Mouse (Mus musculus): ENCODE measurements around the gene Rnf220. TPM values are rescaled to one million over a fixed set of nuclear protein-coding genes. Genes with fewer than 3 reads are reported as not detected.

Rnf220 gene
- polyA plus RNA-seq, 1 experiment from 2014 or later = 51.5 TPM

DNA sequence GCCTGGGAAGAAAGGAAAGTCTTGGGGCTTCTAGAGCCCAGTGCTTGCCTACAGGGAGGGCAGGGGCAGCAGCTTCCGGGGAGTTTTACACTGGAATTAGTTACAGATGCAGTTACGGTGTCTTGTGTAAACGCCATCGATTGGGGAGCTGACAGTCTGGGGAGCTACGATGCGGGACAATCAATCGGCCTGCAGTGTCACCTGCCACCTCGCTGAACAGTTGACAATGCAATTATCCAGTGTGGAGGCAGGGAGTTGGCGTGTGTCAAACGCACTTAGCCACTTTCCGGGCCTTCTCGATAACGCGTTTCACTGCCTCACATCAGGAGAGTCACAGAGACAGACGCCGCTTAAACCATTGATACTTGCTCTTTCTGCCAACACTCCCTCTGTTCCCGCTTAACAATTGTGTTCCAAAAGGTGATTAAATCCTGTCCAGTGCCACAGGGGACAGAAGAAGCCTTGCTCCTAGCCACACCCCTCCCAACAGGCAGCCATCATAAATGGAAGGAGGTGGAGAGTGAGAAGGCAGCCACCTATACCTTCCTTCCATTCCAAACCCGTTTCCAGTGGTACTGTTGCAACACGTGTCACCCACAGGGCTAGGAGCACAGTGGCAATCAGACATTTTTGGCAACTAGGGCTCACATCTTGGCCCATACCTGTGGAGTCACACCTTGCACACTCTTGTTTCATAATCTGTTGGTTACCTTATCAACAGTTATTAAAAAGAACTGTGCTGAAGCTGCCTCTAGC, 215.6 kb downstream of the Rnf220 start:
- 75% methylated on average over 19 of the region's 19 CpGs for WGBS
- H3K4me2 ChIP-seq (ENCODE audit: low read depth, low read length) = no peak overlapping the region
- no peak overlapping the region for H3K27ac ChIP-seq (replicated peaks; ENCODE audit: low read depth, low read length)
- no peak overlapping the region for H3K9ac ChIP-seq (replicated peaks; ENCODE audit: low read length)
- H3K36me3 ChIP-seq (replicated peaks; ENCODE audit: control insufficient read depth, insufficient read depth, low read depth, low read length) = peaks cover 26% of the 10 kb centered on the region
- H3K27me3 ChIP-seq (ENCODE audit: control insufficient read depth, insufficient read depth, low read length) = no peaks in the 10 kb centered on the region
- no peaks in the 10 kb centered on the region for H3K9me3 ChIP-seq (replicated peaks; ENCODE audit: control insufficient read depth, low read length)
- H3K4me1 ChIP-seq (ENCODE audit: control insufficient read depth, insufficient read depth, low read length) = no peaks in the 10 kb centered on the region
- H3K4me3 ChIP-seq (ENCODE audit: low read depth, low read length) = no peak overlapping the region
- DNase-seq (ENCODE audit: low spot score) (no peak), ATAC-seq (replicated peaks; ENCODE audit: insufficient number of reproducible peaks, low FRiP score, low TSS enrichment, low read depth) (no peak)

DNA sequence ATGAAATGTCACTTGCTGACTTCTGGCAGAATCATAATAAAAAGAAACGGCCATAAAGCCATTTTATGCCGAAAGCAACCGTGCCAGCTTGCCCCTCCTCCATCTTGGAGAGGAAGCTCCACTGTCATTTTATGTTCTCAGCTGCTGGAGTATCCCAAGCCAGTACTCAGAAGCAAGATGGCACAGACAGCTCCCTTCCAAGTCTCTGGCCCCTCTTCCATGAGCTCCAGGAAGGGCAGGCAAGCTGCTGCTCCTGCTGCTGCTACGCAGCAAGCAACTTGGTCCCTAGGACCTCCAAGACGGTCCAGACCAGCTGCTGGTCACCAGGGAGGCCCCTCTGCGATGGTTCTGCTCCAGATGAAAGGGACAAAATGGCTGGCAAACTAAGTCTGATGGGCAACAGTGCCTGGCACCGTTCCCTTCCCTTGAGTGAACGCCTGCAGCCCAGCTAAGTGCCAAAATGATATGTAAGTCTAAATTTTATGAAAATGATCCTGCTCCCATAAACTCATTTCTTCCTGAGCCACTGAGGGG, 216.4 kb downstream of the Rnf220 start:
- H3K4me1 ChIP-seq (ENCODE audit: control insufficient read depth, insufficient read depth, low read length) = no peaks in the 10 kb centered on the region
- no peak overlapping the region for H3K9ac ChIP-seq (replicated peaks; ENCODE audit: low read length)
- no peak for ATAC-seq (replicated peaks; ENCODE audit: insufficient number of reproducible peaks, low FRiP score, low TSS enrichment, low read depth)

DNA sequence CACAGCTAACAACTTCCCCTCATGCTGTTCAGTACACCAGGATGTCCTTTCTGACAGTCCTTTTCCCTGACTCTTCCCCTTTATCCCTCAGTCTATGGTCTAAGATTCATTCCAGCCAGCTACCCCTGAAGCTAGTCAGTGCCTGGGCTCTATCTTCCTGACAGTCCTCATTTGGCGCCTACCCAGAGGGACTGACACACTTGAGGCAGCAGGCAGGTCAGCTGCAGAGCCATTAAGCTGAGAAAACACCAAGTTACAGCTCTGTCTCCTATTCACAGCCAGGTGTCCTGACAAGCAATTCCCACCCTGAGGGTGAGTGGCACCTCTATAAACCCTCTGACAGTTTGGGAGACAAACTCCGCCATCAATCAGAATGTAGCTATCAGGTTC, 217.6 kb downstream of the Rnf220 start:
- Histone ChIP-seq H3K4me1 (ENCODE audit: control insufficient read depth, insufficient read depth, low read length) (no peaks in the 10 kb centered on the region), H3K27me3 (ENCODE audit: control insufficient read depth, insufficient read depth, low read length) (no peaks in the 10 kb centered on the region), H3K27ac (replicated peaks; ENCODE audit: low read depth, low read length) (no peak overlapping the region)

More for the DNA sequence above, 216.4 kb downstream of the Rnf220 start:
- Histone ChIP-seq H3K4me3 (ENCODE audit: low read depth, low read length) (no peak overlapping the region), H3K4me2 (ENCODE audit: low read depth, low read length) (no peak overlapping the region), H3K27ac (replicated peaks; ENCODE audit: low read depth, low read length) (no peak overlapping the region), H3K9me3 (replicated peaks; ENCODE audit: control insufficient read depth, low read length) (no peaks in the 10 kb centered on the region), H3K27me3 (ENCODE audit: control insufficient read depth, insufficient read depth, low read length) (no peaks in the 10 kb centered on the region), H3K36me3 (replicated peaks; ENCODE audit: control insufficient read depth, insufficient read depth, low read depth, low read length) (peaks cover 24% of the 10 kb centered on the region)
- 93% methylated on average over 8 of the region's 8 CpGs for whole genome bisulfite sequencing
- no peak for DNase-seq (ENCODE audit: low spot score)

GRCm38 (mm10) chr4:117278381-117279252, 218.2 kb downstream of the Rnf220 start:
- Histone ChIP-seq H3K27me3 (ENCODE audit: control insufficient read depth, insufficient read depth, low read length) (no peaks in the 10 kb centered on the region), H3K4me2 (ENCODE audit: low read depth, low read length) (no peak overlapping the region), H3K36me3 (replicated peaks; ENCODE audit: control insufficient read depth, insufficient read depth, low read depth, low read length) (peaks cover 35% of the 10 kb centered on the region), H3K4me3 (ENCODE audit: low read depth, low read length) (no peak overlapping the region), H3K9ac (replicated peaks; ENCODE audit: low read length) (no peak overlapping the region), H3K4me1 (ENCODE audit: control insufficient read depth, insufficient read depth, low read length) (no peaks in the 10 kb centered on the region), H3K27ac (replicated peaks; ENCODE audit: low read depth, low read length) (no peak overlapping the region), H3K9me3 (replicated peaks; ENCODE audit: control insufficient read depth, low read length) (no peaks in the 10 kb centered on the region; the same call in 1 of the 2 replicates)
- no peak for ATAC-seq (replicated peaks; ENCODE audit: insufficient number of reproducible peaks, low FRiP score, low TSS enrichment, low read depth)
- 66% methylated on average over 10 of the region's 10 CpGs for WGBS
- DNase-seq (ENCODE audit: low spot score) = no peak

More for the DNA sequence above, 217.6 kb downstream of the Rnf220 start:
- Histone ChIP-seq H3K9me3 (replicated peaks; ENCODE audit: control insufficient read depth, low read length) (no peaks in the 10 kb centered on the region; the same call in 1 of the 2 replicates), H3K36me3 (replicated peaks; ENCODE audit: control insufficient read depth, insufficient read depth, low read depth, low read length) (peaks cover 30% of the 10 kb centered on the region), H3K4me2 (ENCODE audit: low read depth, low read length) (no peak overlapping the region), H3K9ac (replicated peaks; ENCODE audit: low read length) (no peak overlapping the region), H3K4me3 (ENCODE audit: low read depth, low read length) (no peak overlapping the region)
- DNase-seq (ENCODE audit: low spot score) (no peak), ATAC-seq (replicated peaks; ENCODE audit: insufficient number of reproducible peaks, low FRiP score, low TSS enrichment, low read depth) (no peak)
- 77% methylated on average over 2 of the region's 2 CpGs for WGBS

DNA sequence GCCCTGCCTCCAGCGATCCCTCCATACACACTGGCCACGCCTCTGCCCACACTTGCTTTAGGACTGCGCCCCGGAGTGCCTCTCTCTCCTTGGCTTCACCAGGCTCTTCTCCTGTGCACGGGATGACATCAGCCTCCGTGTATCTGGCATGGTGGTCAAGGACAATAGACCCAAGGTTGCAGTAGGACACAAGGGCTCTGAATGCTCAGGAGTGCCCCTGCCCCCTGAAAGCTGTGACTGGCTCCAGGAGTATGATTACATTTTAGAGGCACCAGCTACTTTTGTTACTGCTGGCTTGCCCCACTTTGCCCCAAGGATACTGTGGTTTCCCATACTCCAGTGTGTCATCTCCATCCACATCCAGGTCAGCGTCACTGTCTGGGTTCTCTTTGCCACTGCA, 219.2 kb downstream of the Rnf220 start:
- Histone ChIP-seq H3K9me3 (replicated peaks; ENCODE audit: control insufficient read depth, low read length) (no peaks in the 10 kb centered on the region; the same call in 1 of the 2 replicates), H3K9ac (replicated peaks; ENCODE audit: low read length) (no peak overlapping the region), H3K27me3 (ENCODE audit: control insufficient read depth, insufficient read depth, low read length) (no peaks in the 10 kb centered on the region), H3K4me1 (ENCODE audit: control insufficient read depth, insufficient read depth, low read length) (no peaks in the 10 kb centered on the region; the same call in 1 of the 2 replicates), H3K4me2 (ENCODE audit: low read depth, low read length) (no peak overlapping the region), H3K36me3 (replicated peaks; ENCODE audit: control insufficient read depth, insufficient read depth, low read depth, low read length) (peaks cover 38% of the 10 kb centered on the region), H3K27ac (replicated peaks; ENCODE audit: low read depth, low read length) (no peak overlapping the region), H3K4me3 (ENCODE audit: low read depth, low read length) (no peak overlapping the region)
- DNase-seq (ENCODE audit: low spot score) = no peak
- WGBS = 93% methylated on average over 7 of the region's 7 CpGs
- no peak for ATAC-seq (replicated peaks; ENCODE audit: insufficient number of reproducible peaks, low FRiP score, low TSS enrichment, low read depth)

GRCm38 (mm10) chr4:117277021-117277420, 219.8 kb downstream of the Rnf220 start:
- no peak overlapping the region for H3K4me3 ChIP-seq (ENCODE audit: low read depth, low read length)
- peaks cover 42% of the 10 kb centered on the region for H3K36me3 ChIP-seq (replicated peaks; ENCODE audit: control insufficient read depth, insufficient read depth, low read depth, low read length)
- no peak overlapping the region for H3K27ac ChIP-seq (replicated peaks; ENCODE audit: low read depth, low read length)
- H3K9me3 ChIP-seq (replicated peaks; ENCODE audit: control insufficient read depth, low read length) = no peaks in the 10 kb centered on the region; the same call in 1 of the 2 replicates
- no peak overlapping the region for H3K4me2 ChIP-seq (ENCODE audit: low read depth, low read length)
- ATAC-seq (replicated peaks; ENCODE audit: insufficient number of reproducible peaks, low FRiP score, low TSS enrichment, low read depth) = no peak
- DNase-seq (ENCODE audit: low spot score) = no peak
- WGBS = 94% methylated on average over 13 of the region's 13 CpGs
- H3K4me1 ChIP-seq (ENCODE audit: control insufficient read depth, insufficient read depth, low read length) = no peaks in the 10 kb centered on the region; the same call in 1 of the 2 replicates
- H3K9ac ChIP-seq (replicated peaks; ENCODE audit: low read length) = no peak overlapping the region
- H3K27me3 ChIP-seq (ENCODE audit: control insufficient read depth, insufficient read depth, low read length) = no peaks in the 10 kb centered on the region

- ATAC-seq (replicated peaks; ENCODE audit: insufficient number of reproducible peaks, low FRiP score, low TSS enrichment, low read depth) (no peak), DNase-seq (ENCODE audit: low spot score) (no peak)
- WGBS = 94% methylated on average over 17 of the region's 17 CpGs
These were observed 220.6 kb downstream of the Rnf220 start for GRCm38 (mm10) chr4:117276281-117276711.

More at GRCm38 (mm10) chr4:117276281-117276711, 220.6 kb downstream of the Rnf220 start:
- Histone ChIP-seq H3K9ac (replicated peaks; ENCODE audit: low read length) (no peak overlapping the region), H3K4me3 (ENCODE audit: low read depth, low read length) (no peak overlapping the region), H3K4me2 (ENCODE audit: low read depth, low read length) (no peak overlapping the region), H3K27me3 (ENCODE audit: control insufficient read depth, insufficient read depth, low read length) (no peaks in the 10 kb centered on the region), H3K27ac (replicated peaks; ENCODE audit: low read depth, low read length) (no peak overlapping the region), H3K36me3 (replicated peaks; ENCODE audit: control insufficient read depth, insufficient read depth, low read depth, low read length) (peaks cover 41% of the 10 kb centered on the region), H3K9me3 (replicated peaks; ENCODE audit: control insufficient read depth, low read length) (no peaks in the 10 kb centered on the region; the same call in 1 of the 2 replicates), H3K4me1 (ENCODE audit: control insufficient read depth, insufficient read depth, low read length) (no peaks in the 10 kb centered on the region; the same call in 1 of the 2 replicates)
